Mouse (Mus musculus) cortical plate, adult 2 months (tissue): ENCODE data around the gene Aldh1l1.

Source experiments
- CTCF ChIP-seq: fragments of 200-500 bp; IDR thresholded peaks from 2 replicates; pipeline ENCODE4 v1.5.1; 2011; ENCODE audit warnings: mild to moderate bottlenecking, control low read depth, low read length; ENCODE audit not compliant: insufficient read depth; ENCODE audit errors: extremely low read depth
- POLR2A ChIP-seq: fragments of 200-500 bp; IDR thresholded peaks from 2 replicates; pipeline ENCODE4 v1.6.1; 2011; ENCODE audit warnings: mild to moderate bottlenecking, low read length, control low read depth; ENCODE audit not compliant: insufficient read depth; ENCODE audit errors: extremely low read depth

DNA sequence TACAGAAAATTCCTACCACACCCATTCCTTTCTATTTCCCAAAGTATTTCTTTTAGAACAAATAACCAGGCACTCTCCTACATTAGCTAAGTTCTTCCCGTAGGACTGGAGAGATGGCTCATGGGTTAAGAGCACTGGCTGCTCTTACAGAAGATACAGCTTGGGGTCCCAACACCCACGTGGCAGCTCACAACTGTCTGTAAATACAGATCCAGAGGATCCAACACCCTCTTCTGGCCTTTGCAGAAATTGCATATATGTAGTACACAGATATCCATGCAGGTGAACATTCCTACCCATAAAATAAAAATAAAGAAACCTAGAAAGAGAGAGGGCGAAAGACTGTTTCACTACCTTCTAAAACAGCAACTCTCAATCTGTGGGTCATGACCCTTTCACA lies 40.2 kb downstream of the Aldh1l1 start:
- TF ChIP-seq CTCF (no peak), POLR2A (no peak)
